Mouse (Mus musculus) 3134 (cell line): ENCODE measurements around the gene Grk5.
"Not testable (repeated sequence)": the region's sequence is repeated elsewhere in the genome, so short reads cannot be mapped to it uniquely, and the experiment has no call there.

Experiments used
- DNase-seq: peaks from one replicate; pipeline ENCODE4 v3.0.0-alpha.2; 2011; ENCODE audit warnings: low spot score; ENCODE audit not compliant: insufficient read length; ENCODE audit errors: extremely low read depth

The Grk5 gene

GRCm38 (mm10) chr19:60910304-60910703 lies 20.8 kb downstream of the Grk5 start:
- DNase-seq, result no peak

- no peak for DNase-seq
Observed at GRCm38 (mm10) chr19:60911653-60912052, 22.1 kb downstream of the Grk5 start.

GRCm38 (mm10) chr19:60915236-60915635 lies 25.7 kb downstream of the Grk5 start:
- no peak for DNase-seq

- DNase-seq, result no peak
Observed at GRCm38 (mm10) chr19:60915862-60916261, 26.3 kb downstream of the Grk5 start.

- DNase-seq, result no peak
Observed at GRCm38 (mm10) chr19:60916869-60917570, 27.5 kb downstream of the Grk5 start.

- not testable (repeated sequence) for DNase-seq
Observed at GRCm38 (mm10) chr19:60924534-60924933, 35.0 kb downstream of the Grk5 start.

GRCm38 (mm10) chr19:60935001-60935400 lies 45.5 kb downstream of the Grk5 start:
- no peak for DNase-seq

GRCm38 (mm10) chr19:60939954-60940379 lies 50.4 kb downstream of the Grk5 start:
- peak; percentile 23 for DNase-seq

GRCm38 (mm10) chr19:60940866-60941265 lies 51.3 kb downstream of the Grk5 start:
- DNase-seq, result no peak

- peak; percentile 80 for DNase-seq
Observed at GRCm38 (mm10) chr19:60945801-60946311, 56.3 kb downstream of the Grk5 start.

- peak; percentile 31 for DNase-seq
Observed at GRCm38 (mm10) chr19:60946656-60947055, 57.1 kb downstream of the Grk5 start.

- no peak for DNase-seq
Observed at GRCm38 (mm10) chr19:60948996-60949395, 59.4 kb downstream of the Grk5 start.

GRCm38 (mm10) chr19:60950056-60950869 lies 60.7 kb downstream of the Grk5 start:
- peak; percentile 63 for DNase-seq

- DNase-seq, result no peak
Observed at GRCm38 (mm10) chr19:60955131-60955530, 65.6 kb downstream of the Grk5 start.

- DNase-seq, result no peak
Observed at GRCm38 (mm10) chr19:60955712-60956111, 66.2 kb downstream of the Grk5 start.

- DNase-seq, result no peak
Observed at GRCm38 (mm10) chr19:60956198-60956750, 66.7 kb downstream of the Grk5 start.

- no peak for DNase-seq
Observed at GRCm38 (mm10) chr19:60959706-60960230, 70.2 kb downstream of the Grk5 start.

- DNase-seq, result no peak
Observed at GRCm38 (mm10) chr19:60962358-60963061, 73.0 kb downstream of the Grk5 start.

GRCm38 (mm10) chr19:60967909-60968308 lies 78.4 kb downstream of the Grk5 start:
- no peak for DNase-seq

- DNase-seq, result no peak
Observed at GRCm38 (mm10) chr19:60970406-60970805, 80.9 kb downstream of the Grk5 start.
